24 mouse cellular contexts compared by ENCODE assay signal in the genomic region with DNA sequence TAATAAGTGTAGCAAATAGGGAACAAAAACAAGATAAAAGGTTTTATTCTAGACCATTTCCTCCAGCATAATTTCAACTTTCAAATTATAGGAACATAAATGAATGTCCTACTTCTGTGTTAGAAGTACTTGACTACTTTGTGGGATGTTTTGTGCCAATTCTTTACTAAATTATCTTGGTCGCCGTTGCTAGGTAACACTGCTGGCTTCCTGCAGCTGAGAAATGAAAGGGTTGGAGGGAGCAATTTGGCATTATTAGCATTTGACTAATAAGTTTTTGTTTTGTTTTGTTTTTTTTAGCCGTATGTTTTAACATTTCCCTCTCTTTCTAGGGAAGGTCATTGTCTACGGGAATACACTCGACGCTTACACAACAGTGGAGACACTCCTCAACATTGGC.
DNase-seq lines count a peak whose midpoint lies in the region; ATAC-seq lines count a peak whose summit lies in the region.
"Had no signal": no experiment of that assay in that cellular context is flagged by ENCODE, and none has a peak within 500 bp of the region (broad histone marks: within the 10 kb centered on the region; RNA-seq: fewer than 3 reads in every experiment).

No protein-coding gene starts in this region.

- 25% methylated on average over 6 of the region's 6 CpGs for WGBS in forebrain, embryonic 15.5 days
- 80% methylated on average over 6 of the region's 6 CpGs for WGBS in forebrain, embryonic 10.5 days
- 21% methylated on average over 6 of the region's 6 CpGs for WGBS in forebrain, embryonic 16.5 days

- H3K4me1 ChIP-seq in forebrain, embryonic 15.5 days: peaks cover 7% of the 10 kb centered on the region
- peaks cover 9% of the 10 kb centered on the region for H3K4me1 ChIP-seq in forebrain, embryonic 10.5 days
- peaks cover 8% of the 10 kb centered on the region for H3K4me1 ChIP-seq in forebrain, embryonic 16.5 days (replicated peaks; ENCODE audit: control insufficient read depth, insufficient read depth, low read length)
- H3K4me1 ChIP-seq: embryonic facial prominence, embryonic 13.5 days had no signal

- no peaks in the 10 kb centered on the region for H3K9me3 ChIP-seq in forebrain, embryonic 15.5 days
- H3K9me3 ChIP-seq in forebrain, embryonic 10.5 days: no peaks in the 10 kb centered on the region
- H3K9me3 ChIP-seq in forebrain, embryonic 16.5 days (ENCODE audit: control insufficient read depth, low read length): no peaks in the 10 kb centered on the region
- H3K9me3 ChIP-seq: embryonic facial prominence, embryonic 13.5 days; hindbrain, embryonic 10.5 days; hindbrain, embryonic 13.5 days had no signal

- peak; percentile 16; the same call in 1 of the 2 replicates for ATAC-seq in forebrain, embryonic 15.5 days (replicated peaks)
- ATAC-seq in forebrain, embryonic 16.5 days: peak; percentile 54; the same call in 1 of the 2 replicates
- ATAC-seq: CD4-positive, CD25-positive, alpha-beta regulatory T cell, adult 4 months; intestine, postnatal 0 days had no signal

- H3K9ac ChIP-seq in forebrain, embryonic 15.5 days (replicated peaks): no peak overlapping the region
- no peak overlapping the region for H3K9ac ChIP-seq in forebrain, embryonic 16.5 days (replicated peaks; ENCODE audit: low read depth, low read length)
- H3K9ac ChIP-seq: embryonic facial prominence, embryonic 13.5 days; hindbrain, embryonic 13.5 days had no signal

- intact Hi-C loops in heart, postnatal 14 days (cut with DNase I): no loop called here

- no peak for DNase-seq in forebrain, embryonic 10.5 days (ENCODE audit: extremely low spot score, low spot score)
- peak; percentile 16 for DNase-seq in retina, postnatal 1 day
- no peak for DNase-seq in retina, embryonic 14.5 days (ENCODE audit: low spot score)
- DNase-seq in heart, postnatal 14 days: no peak
- DNase-seq in liver: no peak
- DNase-seq: adrenal gland, adult 2 months; adrenal gland, postnatal 25 days; cerebellum, adult 11 months; cerebellum, adult 2 months; cerebellum, adult 9-11 months; cerebellum, postnatal 25 days; gastrocnemius, adult 2 months; gastrocnemius, postnatal 14 days; heart, postnatal 36 days; kidney, adult 2 months had no signal

- H3K4me2 ChIP-seq in forebrain, embryonic 15.5 days (replicated peaks): no peak overlapping the region
- no peak overlapping the region for H3K4me2 ChIP-seq in forebrain, embryonic 16.5 days (ENCODE audit: low read length)
- H3K4me2 ChIP-seq: embryonic facial prominence, embryonic 13.5 days; heart, embryonic 11.5 days; hindbrain, embryonic 13.5 days had no signal

- no peak overlapping the region for H3K4me3 ChIP-seq in forebrain, embryonic 15.5 days
- no peak overlapping the region for H3K4me3 ChIP-seq in forebrain, embryonic 10.5 days
- no peak overlapping the region for H3K4me3 ChIP-seq in forebrain, embryonic 16.5 days (replicated peaks; ENCODE audit: low read length)
- H3K4me3 ChIP-seq: embryonic facial prominence, embryonic 13.5 days; erythroblast, embryonic 14.5 days; gastrocnemius, adult 2 months; hindbrain, embryonic 10.5 days; hindbrain, embryonic 13.5 days had no signal

- H3K36me3 ChIP-seq in forebrain, embryonic 15.5 days: no peaks in the 10 kb centered on the region
- no peaks in the 10 kb centered on the region for H3K36me3 ChIP-seq in forebrain, embryonic 10.5 days (replicated peaks)
- H3K36me3 ChIP-seq in forebrain, embryonic 16.5 days (ENCODE audit: control insufficient read depth, insufficient read depth): no peaks in the 10 kb centered on the region
- H3K36me3 ChIP-seq: embryonic facial prominence, embryonic 13.5 days; hindbrain, embryonic 10.5 days; hindbrain, embryonic 13.5 days had no signal

- H3K27ac ChIP-seq in forebrain, embryonic 15.5 days (replicated peaks): no peak overlapping the region
- no peak overlapping the region for H3K27ac ChIP-seq in forebrain, embryonic 10.5 days
- H3K27ac ChIP-seq in forebrain, embryonic 16.5 days (ENCODE audit: low read length): no peak overlapping the region; the same call in 1 of the 2 replicates
- H3K27ac ChIP-seq: embryonic facial prominence, embryonic 13.5 days; gastrocnemius, adult 2 months; hindbrain, embryonic 10.5 days; hindbrain, embryonic 13.5 days had no signal

- no peaks in the 10 kb centered on the region for H3K27me3 ChIP-seq in forebrain, embryonic 15.5 days
- H3K27me3 ChIP-seq in forebrain, embryonic 10.5 days (ENCODE audit: poor library complexity, severe bottlenecking): 0 out of 2 replicates have a peak, but pooled peaks cover 3% of the 10 kb centered on the region
- no peaks in the 10 kb centered on the region for H3K27me3 ChIP-seq in forebrain, embryonic 16.5 days (replicated peaks; ENCODE audit: control insufficient read depth, insufficient read depth, low read length)
- H3K27me3 ChIP-seq: embryonic facial prominence, embryonic 13.5 days had no signal
